Mouse (Mus musculus): ENCODE results near the gene Olfr323.

DNA sequence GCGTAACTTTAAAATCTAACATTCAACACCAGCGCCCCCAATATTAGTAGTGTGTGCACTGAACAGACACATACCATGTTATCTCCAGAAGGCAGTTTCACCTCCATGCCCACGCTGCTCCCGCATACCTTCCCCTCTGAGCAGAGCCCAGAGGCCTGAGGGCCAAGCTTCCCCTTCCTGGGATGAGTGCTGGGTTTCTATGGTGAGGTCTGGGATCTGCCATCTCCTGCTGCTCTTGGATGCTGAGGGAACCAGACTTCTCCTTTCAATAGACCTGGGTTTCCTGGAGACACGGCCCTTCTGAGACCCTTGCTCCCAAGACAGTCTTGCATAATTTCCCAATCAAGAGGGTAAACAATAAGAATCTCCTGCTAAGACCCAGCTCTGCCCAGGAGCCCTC lies at the start of gene Olfr323:
- TF ChIP-seq CTCF (IDR thresholded peaks at IDR 0.05; ENCODE audit: low read depth) (no peak), EP300 (IDR thresholded peaks at IDR 0.05; ENCODE audit: low read depth) (no peak)

Data from liver, postnatal 0 days (tissue).